Mouse (Mus musculus) cerebellum, adult 2 months (tissue): ENCODE data around the gene Kazn.

Experiments used
- CTCF ChIP-seq: fragments of 200-500 bp; IDR thresholded peaks from 2 replicates; pipeline ENCODE4 v1.5.1; 2011; ENCODE audit warnings: low read depth, mild to moderate bottlenecking, control low read depth, low read length, moderate library complexity, borderline replicate concordance; ENCODE audit not compliant: insufficient read depth
- POLR2A ChIP-seq: fragments of 200-500 bp; IDR thresholded peaks from 2 replicates; pipeline ENCODE4 v1.6.1; 2011; ENCODE audit warnings: low read length, control low read depth, borderline replicate concordance; ENCODE audit not compliant: insufficient read depth

- TF ChIP-seq CTCF, result no peak
- no peak for TF ChIP-seq POLR2A
Observed at GRCm38 (mm10) chr4:142065835-142066234, 173.4 kb downstream of the Kazn start.
